Mouse (Mus musculus): ENCODE data around the gene Gm10570.
A peak's percentile ranks its signal among the peaks of the same experiment; 100 is the strongest.

Gm10570 gene

GRCm38 (mm10) chr4:130306796-130307630 lies 1.5 kb downstream of the Gm10570 start:
- no peak for DNase-seq (ENCODE audit: low read depth, low spot score)

- DNase-seq (ENCODE audit: low read depth, low spot score) = no peak
Observed at GRCm38 (mm10) chr4:130304746-130305145, 3.7 kb downstream of the Gm10570 start.

GRCm38 (mm10) chr4:130302285-130302870 lies 6.1 kb downstream of the Gm10570 start:
- DNase-seq (ENCODE audit: low read depth, low spot score) = no peak

DNA sequence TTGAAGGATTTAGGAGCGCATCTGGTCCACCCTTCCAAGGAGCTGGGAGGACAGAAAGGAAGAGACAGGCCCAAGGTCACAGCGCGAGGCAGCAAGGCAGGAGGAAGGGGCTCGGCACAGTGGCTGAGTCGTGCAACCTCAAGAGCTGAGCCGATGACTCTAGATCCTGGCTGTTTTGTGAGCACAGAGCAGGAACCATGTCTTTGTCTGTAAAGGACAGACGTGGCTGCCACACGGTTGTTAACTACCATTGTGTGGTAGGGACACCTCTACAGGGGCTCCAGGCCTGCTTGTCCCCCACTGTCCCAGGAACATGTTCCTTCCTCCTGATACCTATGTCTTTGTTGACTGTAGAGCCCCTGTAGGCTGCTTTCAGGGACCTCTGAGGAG lies 8.8 kb downstream of the Gm10570 start:
- no peak for DNase-seq (ENCODE audit: low read depth, low spot score)

DNA sequence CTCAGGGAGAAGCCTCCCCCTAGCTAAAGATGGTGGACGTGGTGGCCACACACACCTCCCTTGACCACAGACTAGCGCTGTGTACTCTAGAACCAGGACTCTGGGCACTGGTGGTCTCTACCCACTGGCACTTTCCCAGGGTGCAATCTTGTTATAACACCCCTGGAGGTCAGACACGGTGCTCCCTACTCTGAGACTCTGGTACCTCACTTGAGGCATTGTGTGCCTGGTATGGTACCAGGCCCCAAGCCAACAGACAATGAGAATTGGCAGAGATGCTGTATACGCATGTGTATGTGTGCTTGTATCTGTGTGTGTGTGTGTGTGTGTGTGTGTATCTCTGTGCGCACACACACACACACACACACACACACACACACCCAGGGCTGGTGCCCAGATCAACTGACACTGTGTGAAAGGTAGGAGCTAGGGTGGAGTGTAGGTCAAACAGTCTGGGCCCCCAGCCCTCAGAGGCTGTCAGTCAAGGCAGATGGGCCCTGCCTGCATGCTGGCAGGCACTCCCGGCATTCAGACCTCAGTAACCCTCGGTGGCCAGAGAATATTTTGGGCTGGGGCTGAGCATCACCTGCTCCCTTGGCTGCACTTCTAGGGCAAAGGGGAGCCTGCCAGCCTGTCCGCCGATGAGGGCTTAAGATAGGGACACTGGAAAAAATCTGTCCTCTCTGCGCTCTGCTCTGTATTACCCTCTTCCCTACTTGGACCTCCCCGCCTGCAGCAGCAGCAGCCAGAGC lies 9.4 kb downstream of the Gm10570 start:
- DNase-seq (ENCODE audit: low read depth, low spot score) = no peak

- peak; percentile 57 for DNase-seq (ENCODE audit: low read depth, low spot score)
Observed at GRCm38 (mm10) chr4:130297123-130297529, 11.3 kb downstream of the Gm10570 start.

- DNase-seq (ENCODE audit: low read depth, low spot score) = no peak
Observed at GRCm38 (mm10) chr4:130296243-130296965, 12.1 kb downstream of the Gm10570 start.

DNA sequence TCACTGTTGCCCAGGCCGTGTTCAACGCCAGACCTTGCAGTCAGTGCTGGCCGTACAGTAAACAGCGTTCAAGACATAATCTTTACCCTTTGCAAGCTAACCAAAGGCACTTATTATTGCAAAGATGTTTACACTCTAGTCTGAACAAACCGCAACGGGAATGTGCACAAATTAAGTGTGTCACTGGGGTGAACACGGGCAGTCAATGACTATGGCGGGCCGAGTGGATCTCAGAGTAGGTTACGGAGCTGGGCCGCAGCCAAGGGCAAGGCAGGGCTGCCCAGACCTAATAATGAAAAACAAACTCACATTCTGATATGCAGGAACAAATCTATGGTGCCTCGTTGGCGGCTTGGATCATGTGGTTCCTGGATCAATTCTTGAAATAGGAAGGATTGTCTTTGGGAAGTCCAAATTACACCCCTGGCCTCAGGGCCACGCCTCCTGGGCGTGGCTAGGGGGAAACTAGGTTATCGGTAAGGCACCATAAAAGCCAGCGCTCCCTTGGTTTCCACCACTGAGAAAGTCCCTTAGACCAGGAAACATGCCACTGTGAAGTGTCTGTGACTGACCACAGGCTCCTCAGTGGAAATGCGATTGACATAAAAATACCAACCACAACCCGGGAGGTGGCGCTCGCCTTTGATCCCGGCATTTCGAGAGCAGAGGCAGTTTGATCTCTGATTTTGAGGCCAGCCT lies 13.3 kb downstream of the Gm10570 start:
- DNase-seq (ENCODE audit: low read depth, low spot score) = no peak

DNA sequence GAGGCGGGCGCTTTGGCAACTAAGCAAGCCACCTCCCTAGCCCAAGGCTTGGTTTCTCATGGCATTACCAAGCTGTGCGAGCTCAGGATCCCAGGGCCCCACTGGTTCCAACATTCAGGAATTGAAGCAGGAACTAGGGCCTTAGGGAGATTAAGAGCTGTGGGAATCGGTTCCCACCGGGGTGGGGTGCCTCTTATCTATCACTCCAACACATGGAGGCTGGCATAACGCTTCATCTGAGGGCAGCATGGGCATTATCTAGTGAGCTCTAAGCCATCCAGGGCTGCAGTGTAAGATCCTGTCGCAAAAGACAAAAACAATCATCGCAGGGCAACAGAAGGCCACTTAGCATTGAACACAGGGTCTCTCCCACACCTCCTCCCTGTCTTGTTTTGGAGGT lies 14.0 kb downstream of the Gm10570 start:
- no peak for DNase-seq (ENCODE audit: low read depth, low spot score)

GRCm38 (mm10) chr4:130292271-130292670 lies 16.2 kb downstream of the Gm10570 start:
- DNase-seq (ENCODE audit: low read depth, low spot score) = peak; percentile 86

DNA sequence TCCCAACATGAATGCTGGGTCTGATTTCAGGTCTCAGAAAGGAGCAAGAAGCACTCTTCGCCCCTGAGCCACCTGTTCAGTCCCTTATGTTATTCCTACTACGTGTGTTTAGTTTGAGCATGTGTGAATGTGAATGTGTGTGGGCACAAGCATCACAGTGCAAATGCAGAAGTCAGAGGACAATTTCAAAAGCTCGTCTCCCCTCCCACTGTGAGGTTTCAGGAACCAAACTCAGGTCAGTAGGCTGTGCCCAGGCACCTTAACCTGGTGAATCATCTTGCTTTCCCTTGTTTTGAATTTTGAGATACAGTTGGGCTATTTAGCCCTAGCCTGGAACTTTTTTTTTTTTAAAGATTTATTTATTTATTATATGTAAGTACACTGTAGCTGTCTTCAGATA lies 18.6 kb downstream of the Gm10570 start:
- DNase-seq (ENCODE audit: low read depth, low spot score) = no peak

DNA sequence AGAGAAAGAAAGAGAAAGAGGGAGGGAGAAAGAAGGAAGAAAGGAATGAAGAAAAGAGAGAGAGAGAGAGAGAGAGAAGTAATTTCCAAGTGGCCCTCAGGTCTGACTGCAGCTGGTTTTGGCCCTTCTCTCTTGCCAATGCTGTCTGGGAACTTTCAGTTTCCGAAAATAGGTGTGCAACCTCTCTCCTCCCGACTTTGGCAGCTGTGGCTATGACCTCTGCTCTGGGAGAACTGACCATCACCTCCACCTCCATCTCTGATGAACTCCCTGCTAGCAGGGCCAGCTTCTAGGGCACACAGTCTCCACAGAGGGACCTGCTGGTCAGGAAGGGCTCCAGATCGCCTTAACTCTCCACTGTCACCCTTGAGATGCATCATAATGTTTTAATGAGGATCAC lies 21.9 kb downstream of the Gm10570 start:
- no peak for DNase-seq (ENCODE audit: low read depth, low spot score)

DNA sequence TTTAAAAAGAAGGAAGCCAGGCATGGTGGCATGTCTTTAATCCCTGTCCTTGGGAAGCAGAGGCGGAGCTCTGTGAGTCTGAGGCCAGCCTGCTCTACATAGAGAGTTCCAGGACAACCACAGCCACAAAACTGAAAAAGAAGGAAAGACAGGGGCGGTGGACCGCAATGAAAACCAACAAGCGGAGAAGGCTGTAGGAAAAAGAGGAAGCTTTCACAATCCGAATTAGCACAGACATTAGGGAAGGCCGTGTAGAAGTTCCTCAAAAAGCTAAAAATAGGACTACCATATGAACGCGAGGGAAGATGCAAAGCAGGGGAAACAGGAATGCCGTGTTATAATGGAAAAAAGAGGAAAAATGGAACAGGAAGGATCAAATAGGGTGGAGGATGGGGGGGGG lies 24.6 kb downstream of the Gm10570 start:
- DNase-seq (ENCODE audit: low read depth, low spot score) = no peak

- DNase-seq (ENCODE audit: low read depth, low spot score) = no peak
Observed at GRCm38 (mm10) chr4:130282856-130283255, 25.6 kb downstream of the Gm10570 start.

DNA sequence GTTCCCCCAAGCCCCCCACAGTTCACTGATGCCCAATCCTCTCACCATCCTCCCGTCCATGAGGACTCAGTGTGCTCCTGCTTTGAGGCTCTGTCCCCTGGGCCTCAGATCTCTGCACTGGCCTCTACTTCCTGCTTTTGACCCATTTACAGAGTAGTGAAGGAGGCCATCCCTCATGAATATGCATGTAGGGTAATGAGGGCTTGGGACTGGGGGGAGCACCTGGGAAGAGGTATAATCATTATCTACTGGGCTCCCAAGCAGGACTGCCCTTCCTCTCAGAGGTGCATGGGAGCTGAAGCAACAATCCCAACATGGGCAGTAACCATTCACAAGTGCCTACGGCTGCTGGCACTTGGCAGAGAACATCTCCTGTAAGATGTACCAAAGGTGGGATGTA lies 29.4 kb downstream of the Gm10570 start, which contains the start of gene Serinc2:
TSS of gene Serinc2 (minus strand) at position 101 of the 400 bp plus-strand sequence.
- no peak for DNase-seq (ENCODE audit: low read depth, low spot score)

- DNase-seq (ENCODE audit: low read depth, low spot score) = no peak
Observed at GRCm38 (mm10) chr4:130276573-130277176, 31.8 kb downstream of the Gm10570 start.

DNA sequence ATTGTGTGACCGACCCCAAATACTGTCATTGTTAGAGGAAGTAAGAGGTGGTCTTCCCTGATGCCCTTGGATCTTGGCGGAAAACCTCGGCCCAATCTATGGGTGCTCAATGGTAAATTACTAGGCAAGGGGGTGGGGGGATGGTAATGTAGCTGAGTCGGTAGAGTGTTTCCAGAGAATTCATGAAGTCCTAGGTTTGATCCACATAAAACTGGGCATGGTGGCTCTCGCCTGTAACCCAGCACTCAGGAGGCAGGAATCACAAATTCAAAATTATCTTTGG lies 32.7 kb downstream of the Gm10570 start:
- no peak for DNase-seq (ENCODE audit: low read depth, low spot score)

- DNase-seq (ENCODE audit: low read depth, low spot score) = no peak
Observed at GRCm38 (mm10) chr4:130275016-130275822, 33.3 kb downstream of the Gm10570 start.

- peak; percentile 16 for DNase-seq (ENCODE audit: low read depth, low spot score)
Observed at GRCm38 (mm10) chr4:130274346-130275015, 34.0 kb downstream of the Gm10570 start.
